Mouse (Mus musculus) spleen, adult 2 months (tissue): ENCODE data around the gene Lcp2. TPM values are rescaled to one million over a fixed set of nuclear protein-coding genes. Genes with fewer than 3 reads are reported as not detected.

ENCODE experiments used
- DNase-seq, 2 experiments: peaks; one replicate each; pipeline versions ENCODE4 v3.0.0 to v3.0.0-alpha.2; 2012 to 2021; ENCODE audit warnings: low spot score in 2 of 2, low read depth in 1 of 2
- H3K27ac ChIP-seq: fragments of 200-500 bp; 2 replicates; pipeline ENCODE4 v1.5.1; 2012; ENCODE audit warnings: low read length, inconsistent platforms; ENCODE audit not compliant: insufficient read depth
- H3K27me3 ChIP-seq: fragments of 200-500 bp; 2 replicates; pipeline ENCODE4 v1.6.1; 2012; ENCODE audit warnings: mild to moderate bottlenecking, moderate library complexity, low read length, inconsistent platforms; ENCODE audit not compliant: control insufficient read depth, insufficient read depth
- H3K36me3 ChIP-seq: fragments of 200-500 bp; 2 replicates; pipeline ENCODE4 v1.6.1; 2012; ENCODE audit warnings: mild to moderate bottlenecking, low read length, inconsistent platforms; ENCODE audit not compliant: control insufficient read depth, insufficient read depth
- H3K4me1 ChIP-seq: fragments of 200-500 bp; 2 replicates; pipeline ENCODE4 v1.6.1; 2011; ENCODE audit warnings: inconsistent platforms; ENCODE audit not compliant: control insufficient read depth, insufficient read depth, insufficient read length
- H3K4me3 ChIP-seq: fragments of 200-500 bp; 2 replicates; pipeline ENCODE4 v1.5.1; 2011; ENCODE audit warnings: mild to moderate bottlenecking, inconsistent platforms; ENCODE audit not compliant: insufficient read depth, insufficient read length; ENCODE audit errors: extremely low read depth
- CTCF ChIP-seq: fragments of 200-500 bp; IDR thresholded peaks from 2 replicates; pipeline ENCODE4 v1.5.1; 2011; ENCODE audit warnings: mild to moderate bottlenecking, inconsistent platforms; ENCODE audit not compliant: insufficient read depth, insufficient read length, insufficient replicate concordance; ENCODE audit errors: extremely low read depth
- POLR2A ChIP-seq: fragments of 200-500 bp; IDR thresholded peaks from 2 replicates; pipeline ENCODE4 v1.6.1; 2011; ENCODE audit warnings: low read depth, low read length, inconsistent platforms
- WGBS: fragments of 180-500 bp; shearing (Covaris S2); methylation state at CpG from one replicate; pipeline ENCODE4 v1.1.7; 2018; 5-methylcytosine and 5-hydroxymethylcytosine counted together
- polyA plus RNA-seq: library from polyadenylated mRNA; depleted of rRNA; stranded (reverse); fragments of >200 nt; gene quantifications from 2 replicates; pipeline ENCODE4 v1.2.3, GENCODE M21; 2012

Gene Lcp2
- polyA plus RNA-seq, 1 experiment, result 34.0 TPM

DNA sequence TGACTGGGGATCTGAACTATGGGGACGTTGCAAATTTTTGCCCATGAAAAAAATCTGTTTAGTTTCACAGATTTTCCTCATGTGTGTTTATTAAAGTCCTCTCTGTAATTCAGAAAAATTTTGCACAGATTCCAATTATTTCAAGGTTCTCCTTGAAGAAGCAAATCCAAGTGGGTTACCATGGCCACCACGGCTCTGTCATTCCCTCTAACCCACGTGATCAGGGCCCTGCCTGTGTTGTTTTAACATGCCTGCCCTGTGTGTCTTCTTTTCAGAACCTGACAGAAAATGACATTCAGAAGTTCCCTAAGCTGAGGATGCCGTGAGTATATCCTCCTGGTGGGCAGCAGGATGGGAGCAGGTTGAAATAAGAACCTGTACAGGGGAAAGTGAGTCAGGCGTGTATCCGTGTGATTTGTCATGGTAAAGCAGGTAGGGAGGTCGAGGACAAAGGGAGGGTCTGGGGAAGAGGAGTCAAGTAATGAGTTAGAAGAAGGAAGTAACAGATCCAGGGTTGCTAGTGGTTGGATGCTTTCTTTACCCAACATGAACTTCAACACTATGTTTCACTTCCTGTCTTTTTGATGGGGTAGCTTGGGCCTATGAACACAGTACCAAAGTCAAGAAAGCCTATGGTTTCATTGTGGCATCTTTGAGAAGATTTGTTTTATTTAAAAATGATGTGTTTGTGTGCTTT, 7.5 kb downstream of the Lcp2 start:
- Histone ChIP-seq H3K4me1 (peaks cover 11% of the 10 kb centered on the region), H3K27ac (peak overlapping the region; percentile 53), H3K4me3 (no peak overlapping the region), H3K27me3 (no peaks in the 10 kb centered on the region), H3K36me3 (peaks cover 1% of the 10 kb centered on the region; the same call in 1 of the 2 replicates)
- no peak for DNase-seq
- TF ChIP-seq POLR2A, result no peak
- no peak for TF ChIP-seq CTCF
- 64% methylated on average over 7 of the region's 7 CpGs for WGBS

DNA sequence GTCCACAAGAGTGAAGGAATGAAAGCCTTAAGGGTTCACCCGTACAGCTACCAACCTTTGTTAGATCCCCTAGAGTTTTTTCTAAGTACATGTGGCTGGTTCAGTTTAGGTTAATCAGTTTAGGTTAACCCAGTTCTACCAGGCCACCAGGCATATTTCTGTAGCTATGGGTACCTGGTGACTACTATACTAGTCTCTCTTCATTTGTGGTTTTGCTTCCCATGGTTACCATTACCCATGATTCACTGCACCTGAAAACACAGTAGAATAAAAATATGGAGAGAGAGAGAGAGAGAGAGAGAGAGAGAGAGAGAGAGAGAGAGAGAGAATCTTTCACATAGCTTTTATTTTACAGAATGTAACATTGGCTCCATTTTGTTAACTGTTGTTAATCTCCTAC, 10.0 kb downstream of the Lcp2 start:
- DNase-seq, result no peak
- no peak overlapping the region for H3K4me3 ChIP-seq
- no peak overlapping the region for H3K27ac ChIP-seq
- TF ChIP-seq CTCF, result no peak
- no peak for TF ChIP-seq POLR2A
- WGBS, result 73% methylated on average over 1 of the region's 1 CpGs
- no peaks in the 10 kb centered on the region for H3K27me3 ChIP-seq
- H3K36me3 ChIP-seq, result peaks cover 1% of the 10 kb centered on the region; the same call in 1 of the 2 replicates
- peaks cover 14% of the 10 kb centered on the region for H3K4me1 ChIP-seq

DNA sequence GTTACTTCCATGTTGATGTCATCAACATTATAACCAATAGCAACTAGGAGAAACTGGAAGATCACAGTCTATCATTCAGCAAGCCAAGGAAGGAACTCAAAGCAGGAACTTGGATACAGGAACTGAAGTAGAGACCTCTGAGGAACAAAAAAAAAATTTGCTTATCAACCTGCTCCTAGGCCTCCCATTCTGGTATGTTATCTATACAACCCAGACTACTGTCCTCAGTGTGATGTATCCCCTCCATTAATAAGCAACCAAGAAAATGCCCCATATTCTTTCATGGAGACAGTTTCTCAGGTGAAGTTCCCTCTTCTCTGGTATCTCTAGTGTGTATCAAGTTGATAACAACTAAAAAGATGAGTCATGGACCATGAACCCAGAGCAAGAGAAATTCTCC, 11.6 kb downstream of the Lcp2 start:
- peaks cover 14% of the 10 kb centered on the region for H3K4me1 ChIP-seq
- H3K36me3 ChIP-seq, result peaks cover 1% of the 10 kb centered on the region; the same call in 1 of the 2 replicates

DNA sequence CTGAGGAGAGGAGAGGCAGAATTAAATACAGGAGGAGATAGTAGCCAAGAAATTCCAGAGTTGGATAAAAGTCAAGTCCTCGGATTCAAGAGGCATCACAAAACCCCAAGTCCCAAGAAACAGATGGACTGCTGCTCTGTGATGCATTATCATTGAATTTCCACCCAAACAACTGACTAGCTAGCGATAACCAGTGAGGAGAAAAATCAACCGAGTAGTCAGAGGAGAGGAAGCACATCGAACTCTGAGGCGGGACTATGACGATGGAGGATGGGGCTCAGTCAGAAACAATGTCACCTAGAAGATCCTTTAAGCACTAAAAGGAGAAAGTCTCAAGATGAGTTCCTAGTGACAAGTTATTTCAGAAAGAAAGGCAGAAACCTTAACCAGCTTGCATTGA, 12.2 kb downstream of the Lcp2 start:
- H3K4me3 ChIP-seq, result no peak overlapping the region
- no peak for DNase-seq
- H3K27me3 ChIP-seq, result no peaks in the 10 kb centered on the region
- no peak overlapping the region for H3K27ac ChIP-seq
- 73% methylated on average over 6 of the region's 6 CpGs for WGBS
- TF ChIP-seq POLR2A (no peak), CTCF (no peak)
- peaks cover 19% of the 10 kb centered on the region for H3K4me1 ChIP-seq
- H3K36me3 ChIP-seq, result peaks cover 1% of the 10 kb centered on the region; the same call in 1 of the 2 replicates

More for the DNA sequence above, 11.6 kb downstream of the Lcp2 start:
- Histone ChIP-seq H3K4me3 (no peak overlapping the region), H3K27me3 (no peaks in the 10 kb centered on the region), H3K27ac (no peak overlapping the region)
- no peak for DNase-seq
- no peak for TF ChIP-seq CTCF
- TF ChIP-seq POLR2A, result no peak

DNA sequence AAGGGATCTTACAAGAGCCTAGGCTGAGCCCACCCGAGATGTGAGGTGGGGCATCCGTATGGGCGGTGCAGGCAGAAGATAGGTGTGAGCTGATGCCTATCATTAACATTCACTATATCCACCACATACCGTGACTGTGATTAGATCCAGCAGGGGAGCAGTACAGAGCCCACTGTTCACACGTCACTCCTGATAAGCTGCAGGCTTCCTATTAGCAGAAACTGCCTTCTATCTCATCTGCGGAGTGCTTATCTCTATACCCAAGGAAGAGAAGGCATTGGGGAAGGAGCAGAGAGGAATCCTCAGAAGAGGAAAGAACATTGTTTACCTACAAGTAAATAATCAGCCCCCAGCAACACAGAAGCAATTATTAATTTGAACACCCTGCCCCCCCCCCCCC, 15.0 kb downstream of the Lcp2 start:
- no peaks in the 10 kb centered on the region for H3K36me3 ChIP-seq
- TF ChIP-seq CTCF, result no peak
- no peak for TF ChIP-seq POLR2A
- H3K4me3 ChIP-seq, result no peak overlapping the region
- H3K27me3 ChIP-seq, result no peaks in the 10 kb centered on the region
- DNase-seq, result no peak
- 78% methylated on average over 6 of the region's 6 CpGs for WGBS
- no peak overlapping the region for H3K27ac ChIP-seq
- H3K4me1 ChIP-seq, result peaks cover 14% of the 10 kb centered on the region; the same call in 1 of the 2 replicates

DNA sequence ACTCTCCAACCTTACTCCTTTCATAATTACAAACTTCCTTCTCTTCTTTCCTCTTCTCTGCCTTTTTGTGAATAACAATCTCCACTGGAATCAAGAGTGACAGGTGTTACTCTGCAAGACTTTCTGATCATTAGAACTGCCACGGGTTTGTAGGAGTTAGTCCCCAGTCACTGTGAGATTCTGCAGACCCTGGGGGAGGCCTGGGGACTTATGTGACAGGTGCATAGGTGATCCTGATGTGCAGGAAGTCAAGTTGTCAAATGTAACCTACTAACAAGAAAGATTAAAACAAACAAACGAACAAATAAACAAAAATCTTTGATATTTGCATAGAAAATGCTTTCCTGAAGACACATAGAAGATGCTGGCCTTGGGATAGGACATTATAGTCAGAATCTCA, 16.5 kb downstream of the Lcp2 start:
- no peak overlapping the region for H3K4me3 ChIP-seq
- H3K4me1 ChIP-seq, result peaks cover 17% of the 10 kb centered on the region; the same call in 1 of the 2 replicates
- no peak for DNase-seq
- no peaks in the 10 kb centered on the region for H3K36me3 ChIP-seq
- H3K27me3 ChIP-seq, result no peaks in the 10 kb centered on the region
- H3K27ac ChIP-seq, result peak overlapping the region; percentile 74; the same call in 1 of the 2 replicates
- WGBS, result 36% methylated on average over 2 of the region's 2 CpGs
- TF ChIP-seq POLR2A (no peak), CTCF (no peak)
